Mouse (Mus musculus) brain, embryonic 14.5 days (tissue): ENCODE data around the gene Sox5.

Experiments used
- CTCF ChIP-seq: fragments of 200-500 bp; IDR thresholded peaks from 2 replicates; pipeline ENCODE4 v1.5.1; 2012; ENCODE audit warnings: inconsistent platforms, mild to moderate bottlenecking, moderate library complexity, borderline replicate concordance; ENCODE audit not compliant: insufficient read depth, insufficient read length; ENCODE audit errors: extremely low read depth
- POLR2A ChIP-seq: fragments of 200-500 bp; IDR thresholded peaks from 2 replicates; pipeline ENCODE4 v1.6.1; 2012; ENCODE audit warnings: mild to moderate bottlenecking, inconsistent platforms, borderline replicate concordance; ENCODE audit not compliant: poor library complexity, insufficient read depth, insufficient read length, severe bottlenecking; ENCODE audit errors: extremely low read depth

- TF ChIP-seq CTCF (no peak), POLR2A (no peak)
These were observed 407.0 kb downstream of the Sox5 start for GRCm38 (mm10) chr6:144374810-144375209.
